13 mouse cellular contexts compared by ENCODE assay signal in genomic region chr2:165319503-165319902, GRCm38 (mm10). TPM values are rescaled to one million over a fixed set of nuclear protein-coding genes. Genes with fewer than 3 reads are reported as not detected.
DNase-seq lines count a peak whose midpoint lies in the region; ATAC-seq and TF ChIP-seq lines count a peak whose summit lies in the region.
"Had no signal": no experiment of that assay in that cellular context is flagged by ENCODE, and none has a peak within 500 bp of the region (broad histone marks: within the 10 kb centered on the region; RNA-seq: fewer than 3 reads in every experiment).

No protein-coding gene starts in this region.

- peaks cover 15% of the 10 kb centered on the region for H3K36me3 ChIP-seq in heart, postnatal 0 days (replicated peaks; ENCODE audit: control insufficient read depth, insufficient read depth, low read length)
- H3K36me3 ChIP-seq in midbrain, embryonic 11.5 days (ENCODE audit: control insufficient read depth, insufficient read depth, low read length): peaks cover 6% of the 10 kb centered on the region; the same call in 1 of the 2 replicates
- peaks cover 7% of the 10 kb centered on the region; the same call in 1 of the 2 replicates for H3K36me3 ChIP-seq in midbrain, embryonic 15.5 days (replicated peaks)
- peaks cover 13% of the 10 kb centered on the region for H3K36me3 ChIP-seq in intestine, embryonic 15.5 days

- no peak overlapping the region for H3K4me2 ChIP-seq in heart, postnatal 0 days (ENCODE audit: low read depth, low read length)
- no peak overlapping the region for H3K4me2 ChIP-seq in midbrain, embryonic 11.5 days
- no peak overlapping the region for H3K4me2 ChIP-seq in midbrain, embryonic 15.5 days
- H3K4me2 ChIP-seq in intestine, embryonic 15.5 days (replicated peaks): no peak overlapping the region
- H3K4me2 ChIP-seq: limb, embryonic 15.5 days had no signal

- H3K4me3 ChIP-seq in heart, postnatal 0 days (ENCODE audit: low read depth, low read length): no peak overlapping the region
- H3K4me3 ChIP-seq in midbrain, embryonic 11.5 days (ENCODE audit: low read depth, low read length): no peak overlapping the region
- H3K4me3 ChIP-seq in midbrain, embryonic 15.5 days: no peak overlapping the region
- no peak overlapping the region for H3K4me3 ChIP-seq in intestine, embryonic 15.5 days (replicated peaks)
- H3K4me3 ChIP-seq: heart, embryonic 10.5 days; limb, embryonic 15.5 days had no signal

- no peak for ATAC-seq in heart, postnatal 0 days (ENCODE audit: insufficient read depth, low read depth)
- no peak for ATAC-seq in midbrain, embryonic 11.5 days (ENCODE audit: low FRiP score)
- ATAC-seq in midbrain, embryonic 15.5 days (replicated peaks): no peak
- ATAC-seq in intestine, embryonic 15.5 days: peak; percentile 55
- ATAC-seq in neutrophil, adult 5-6 weeks (ENCODE audit: extremely low read depth, insufficient number of reproducible peaks, low FRiP score, poor library complexity, severe bottlenecking): 0 out of 2 replicates have a peak, but pooled peaks have one; percentile 17
- ATAC-seq: inflammation-experienced regulatory T-cells, adult 6 months had no signal

- no peak for TF ChIP-seq CTCF in heart, postnatal 0 days (IDR thresholded peaks at IDR 0.05; ENCODE audit: low read depth)

- H3K9me3 ChIP-seq in heart, postnatal 0 days (replicated peaks; ENCODE audit: control insufficient read depth, low read length): no peaks in the 10 kb centered on the region
- H3K9me3 ChIP-seq in midbrain, embryonic 11.5 days (ENCODE audit: control insufficient read depth, low read length): no peaks in the 10 kb centered on the region
- no peaks in the 10 kb centered on the region for H3K9me3 ChIP-seq in midbrain, embryonic 15.5 days
- no peaks in the 10 kb centered on the region for H3K9me3 ChIP-seq in intestine, embryonic 15.5 days
- H3K9me3 ChIP-seq: heart, embryonic 10.5 days; limb, embryonic 15.5 days had no signal

- no peaks in the 10 kb centered on the region for H3K27me3 ChIP-seq in heart, postnatal 0 days (ENCODE audit: control insufficient read depth, insufficient read depth, low read length)
- peaks cover 6% of the 10 kb centered on the region for H3K27me3 ChIP-seq in midbrain, embryonic 11.5 days (ENCODE audit: control insufficient read depth, insufficient read depth, low read length)
- H3K27me3 ChIP-seq in midbrain, embryonic 15.5 days (replicated peaks): no peaks in the 10 kb centered on the region
- no peaks in the 10 kb centered on the region for H3K27me3 ChIP-seq in intestine, embryonic 15.5 days (replicated peaks)
- H3K27me3 ChIP-seq: limb, embryonic 15.5 days had no signal

- H3K4me1 ChIP-seq in heart, postnatal 0 days (ENCODE audit: control insufficient read depth, insufficient read depth): peaks cover 55% of the 10 kb centered on the region
- H3K4me1 ChIP-seq in midbrain, embryonic 11.5 days (ENCODE audit: control insufficient read depth, insufficient read depth, low read length): peaks cover 57% of the 10 kb centered on the region
- peaks cover 75% of the 10 kb centered on the region for H3K4me1 ChIP-seq in midbrain, embryonic 15.5 days
- peaks cover 67% of the 10 kb centered on the region for H3K4me1 ChIP-seq in intestine, embryonic 15.5 days (replicated peaks)

- no peak for TF ChIP-seq EP300 in heart, postnatal 0 days (IDR thresholded peaks at IDR 0.05; ENCODE audit: low read depth)

- no peak for DNase-seq in heart, postnatal 0 days (ENCODE audit: low spot score)
- no peak for DNase-seq in heart, postnatal 36 days
- peak; percentile 28 for DNase-seq in midbrain, embryonic 11.5 days (ENCODE audit: low spot score, missing footprints)
- DNase-seq in T-cell, adult 2 months (ENCODE audit: low spot score): no peak
- no peak for DNase-seq in ovary, adult 18-20 months (ENCODE audit: low spot score)
- DNase-seq: spleen, adult 18-20 months; thymus, postnatal 36 days had no signal

- intact Hi-C loops in heart, postnatal 36 days (cut with DNase I): no loop called here

- peak overlapping the region; percentile 83 for H3K27ac ChIP-seq in heart, postnatal 0 days (ENCODE audit: low read depth)
- H3K27ac ChIP-seq in midbrain, embryonic 11.5 days (ENCODE audit: low read depth, low read length): no peak overlapping the region
- H3K27ac ChIP-seq in midbrain, embryonic 15.5 days: no peak overlapping the region
- H3K27ac ChIP-seq in intestine, embryonic 15.5 days: no peak overlapping the region
- H3K27ac ChIP-seq: heart, embryonic 10.5 days; limb, embryonic 15.5 days had no signal

- WGBS in heart, postnatal 0 days: 28% methylated on average over 4 of the region's 4 CpGs
- 80% methylated on average over 4 of the region's 4 CpGs for WGBS in midbrain, embryonic 11.5 days
- WGBS in midbrain, embryonic 15.5 days: 82% methylated on average over 4 of the region's 4 CpGs
- 39% methylated on average over 4 of the region's 4 CpGs for WGBS in intestine, embryonic 15.5 days

- H3K9ac ChIP-seq in heart, postnatal 0 days (replicated peaks; ENCODE audit: low read depth, low read length): no peak overlapping the region
- H3K9ac ChIP-seq in midbrain, embryonic 11.5 days (ENCODE audit: low read length): no peak overlapping the region
- no peak overlapping the region for H3K9ac ChIP-seq in midbrain, embryonic 15.5 days
- no peak overlapping the region for H3K9ac ChIP-seq in intestine, embryonic 15.5 days
- H3K9ac ChIP-seq: limb, embryonic 15.5 days had no signal

RNA-seq across cellular contexts. Expression of gene Elmo2, which starts 6.8 kb away (rescaled TPM):
- total RNA-seq in heart, postnatal 0 days (2014; rRNA removed; ENCODE audit: low replicate concordance): 69.6 and 70.6 TPM in 2 replicates
- 24.1 and 24.6 TPM in 2 replicates for polyA plus RNA-seq in heart, postnatal 0 days (2015; fragmentation: Nextera tagmentation; extraction: Ambion mirVana)
- 10 to 100 TPM; 16.7 to 19.1 TPM for total RNA-seq in heart, postnatal 36 days (2021)
- polyA plus RNA-seq in midbrain, embryonic 11.5 days (2014; fragmentation: Nextera tagmentation; extraction: Ambion mirVana): 79.9 and 83.1 TPM in 2 replicates
- polyA plus RNA-seq in midbrain, embryonic 15.5 days (2015; fragmentation: Nextera tagmentation; extraction: Ambion mirVana): 111 and 115 TPM in 2 replicates
- 58.1 and 63.0 TPM in 2 replicates for polyA plus RNA-seq in intestine, embryonic 15.5 days (2015; fragmentation: Nextera tagmentation; extraction: Ambion mirVana)
- total RNA-seq in neutrophil, adult 5-6 weeks (2017): 23.8 and 26.0 TPM in 2 replicates

RNA-seq across cellular contexts. Expression of gene Slc35c2, which starts 31.8 kb away (rescaled TPM):
- 39.4 and 73.8 TPM in 2 replicates for total RNA-seq in heart, postnatal 0 days (2014; rRNA removed; ENCODE audit: low replicate concordance)
- 32.6 and 33.7 TPM in 2 replicates for polyA plus RNA-seq in heart, postnatal 0 days (2015; fragmentation: Nextera tagmentation; extraction: Ambion mirVana)
- total RNA-seq in heart, postnatal 36 days (2021): 10 to 100 TPM; 17.2 to 18.3 TPM
- polyA plus RNA-seq in midbrain, embryonic 11.5 days (2014; fragmentation: Nextera tagmentation; extraction: Ambion mirVana): 49.5 and 49.7 TPM in 2 replicates
- 72.8 and 74.1 TPM in 2 replicates for polyA plus RNA-seq in midbrain, embryonic 15.5 days (2015; fragmentation: Nextera tagmentation; extraction: Ambion mirVana)
- 83.6 and 98.3 TPM in 2 replicates for polyA plus RNA-seq in intestine, embryonic 15.5 days (2015; fragmentation: Nextera tagmentation; extraction: Ambion mirVana)
- total RNA-seq in neutrophil, adult 5-6 weeks (2017): 38.2 and 45.3 TPM in 2 replicates

RNA-seq across cellular contexts. Expression of gene Zfp663, which starts 49.0 kb away (rescaled TPM):
- total RNA-seq in heart, postnatal 0 days (2014; rRNA removed; ENCODE audit: low replicate concordance): not detected in 2 replicates
- 0.07 TPM in 1 of 2 replicates, not detected in the other for polyA plus RNA-seq in heart, postnatal 0 days (2015; fragmentation: Nextera tagmentation; extraction: Ambion mirVana)
- total RNA-seq in heart, postnatal 36 days (2021): not detected
- 9.0 and 10.1 TPM in 2 replicates for polyA plus RNA-seq in midbrain, embryonic 11.5 days (2014; fragmentation: Nextera tagmentation; extraction: Ambion mirVana)
- polyA plus RNA-seq in midbrain, embryonic 15.5 days (2015; fragmentation: Nextera tagmentation; extraction: Ambion mirVana): 8.5 and 10.9 TPM in 2 replicates
- polyA plus RNA-seq in intestine, embryonic 15.5 days (2015; fragmentation: Nextera tagmentation; extraction: Ambion mirVana): 0.75 and 1.1 TPM in 2 replicates
- not detected in 2 replicates for total RNA-seq in neutrophil, adult 5-6 weeks (2017)
- polyA plus RNA-seq: inflammation-experienced regulatory T-cells, adult 6 months had no signal

Comparison
In these comparisons a context has a peak if more than half of its experiments do, and no peak if none do; other contexts are left out.
1. ATAC-seq: peak in intestine, embryonic 15.5 days (single experiment) and neutrophil, adult 5-6 weeks (single experiment); none in heart, postnatal 0 days (single experiment), midbrain, embryonic 11.5 days (single experiment) and midbrain, embryonic 15.5 days (single experiment).